Mouse (Mus musculus) c-Kit-negative CD71-positive TER-119-positive erythroid progenitor cells, embryonic 14.5 days (primary cell): Measurements from ENCODE around the gene Hoxd8.

Source experiments
- DNase-seq: peaks from one replicate; pipeline ENCODE4 v3.0.0-alpha.2; 2013; ENCODE audit warnings: low read depth, low spot score

Gene Hoxd8

DNA sequence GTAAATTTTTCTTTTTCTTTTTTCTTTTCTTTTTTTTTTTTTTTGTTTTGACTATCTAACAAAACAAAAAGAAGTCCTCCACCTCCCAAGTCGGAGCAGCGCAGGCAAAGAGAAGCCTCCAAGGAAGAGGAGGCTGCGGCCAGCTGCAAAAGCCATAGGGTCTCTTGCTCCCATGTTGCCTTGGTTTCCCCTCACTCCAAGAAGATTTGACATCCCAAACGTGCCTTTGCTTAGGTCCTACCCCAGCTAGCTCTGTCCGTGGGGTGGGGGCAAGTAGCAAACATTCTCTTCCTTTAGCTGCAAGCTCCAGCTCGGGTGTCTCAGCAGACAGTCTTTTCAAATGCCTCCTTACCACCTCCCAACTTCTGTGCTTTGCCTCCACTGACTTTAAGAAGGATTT is 29.4 kb downstream of the Hoxd8 start:
- DNase-seq: no peak

DNA sequence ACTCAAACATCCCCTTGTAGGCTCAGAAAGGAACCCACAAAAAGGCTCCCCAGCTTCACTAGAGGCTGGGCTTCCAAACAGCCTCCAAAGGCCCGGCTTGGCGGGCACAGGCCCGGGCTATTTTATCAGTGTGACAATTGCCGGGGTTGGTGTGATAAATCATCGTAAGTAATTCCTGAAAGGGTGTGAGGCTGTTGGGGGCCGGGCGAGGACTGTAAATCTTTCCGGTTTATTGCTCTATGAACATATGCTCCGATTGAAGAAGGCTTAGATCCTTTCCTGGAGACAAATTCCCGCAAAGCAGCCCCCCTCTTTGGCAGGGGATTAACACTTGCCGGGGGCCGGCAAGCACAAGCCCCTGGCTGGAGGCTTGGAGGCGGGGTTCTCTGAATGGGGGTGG is 30.0 kb downstream of the Hoxd8 start:
- DNase-seq: no peak

DNA sequence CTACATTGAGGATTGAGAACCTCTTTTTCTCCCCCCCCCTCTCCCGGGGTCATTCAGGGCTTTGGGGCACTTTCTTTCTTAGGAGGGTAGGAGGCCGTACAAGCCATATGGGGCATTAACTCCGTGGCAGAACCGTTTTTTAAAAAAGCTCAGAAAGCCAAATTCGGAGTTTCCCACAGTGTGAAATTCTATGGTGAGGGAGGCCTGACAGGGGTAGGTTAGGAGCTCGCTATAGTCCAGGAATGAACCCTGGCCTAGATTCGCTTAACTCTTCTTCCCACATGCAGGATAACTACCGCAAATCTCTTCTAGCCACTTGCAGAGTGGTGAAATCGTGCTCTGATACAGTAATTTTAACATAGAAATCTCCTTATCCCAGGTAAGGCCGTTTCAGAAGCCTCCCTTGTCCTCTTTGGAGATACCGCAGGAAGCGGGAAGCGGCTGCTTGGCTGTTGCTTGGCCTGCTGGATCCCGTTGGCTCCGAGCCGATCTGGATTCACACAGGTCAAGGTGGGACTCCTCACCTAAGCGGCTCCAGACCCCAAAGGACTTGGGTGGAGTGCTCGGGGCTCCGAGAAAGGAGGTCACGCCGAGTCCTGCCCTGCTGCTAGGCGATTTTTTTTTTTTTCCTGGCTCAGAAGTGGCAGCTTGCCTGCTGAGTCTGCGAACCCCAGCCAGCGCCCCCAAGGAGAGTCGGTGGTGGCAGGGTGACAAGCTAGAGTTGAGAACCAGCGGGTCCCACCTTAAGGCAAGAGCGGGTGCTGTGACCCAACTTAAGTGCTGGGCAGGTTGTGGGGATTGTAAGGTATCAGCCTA is 30.8 kb downstream of the Hoxd8 start:
- DNase-seq: no peak

DNA sequence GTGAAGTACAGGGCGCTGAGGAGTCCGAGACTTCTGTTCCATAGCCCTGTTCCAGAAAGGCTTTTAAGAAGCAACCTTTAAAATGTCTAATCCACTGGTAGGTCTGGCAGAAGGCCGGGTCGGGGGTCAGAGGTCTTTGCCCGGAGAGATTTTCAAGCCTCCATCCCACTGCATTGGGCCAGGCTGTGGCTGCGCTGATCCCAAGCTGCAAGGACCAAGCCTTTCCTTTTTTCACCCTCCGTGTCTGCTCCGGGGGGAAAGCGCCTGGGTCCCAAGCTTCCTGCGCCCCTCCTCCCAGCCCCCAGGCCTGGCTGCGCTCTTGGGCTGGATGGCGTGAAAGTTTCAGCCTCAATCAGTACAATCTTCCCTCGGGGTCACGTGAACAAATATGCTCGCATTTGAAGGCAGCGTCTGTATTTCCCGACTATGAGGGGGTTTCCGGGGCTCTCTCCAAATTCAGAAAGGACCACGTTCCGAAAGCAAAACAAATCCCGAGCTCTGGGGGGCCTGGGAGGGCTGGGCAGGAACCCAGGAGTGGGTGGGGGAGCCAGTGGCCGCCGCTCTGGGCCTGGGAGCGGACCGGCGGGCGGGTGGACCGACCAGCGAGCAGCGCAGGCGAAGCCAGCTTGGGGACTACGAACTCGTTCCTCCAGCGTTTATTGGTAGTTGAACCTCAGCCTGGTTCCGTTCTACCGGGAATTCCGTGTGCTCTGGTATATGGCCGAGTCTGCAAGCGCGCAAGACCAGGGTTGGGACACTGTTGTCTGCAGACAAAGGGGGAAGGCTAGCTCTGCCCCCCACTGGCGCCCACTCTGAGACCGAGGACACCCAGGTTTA is 31.7 kb downstream of the Hoxd8 start:
- DNase-seq: no peak

DNA sequence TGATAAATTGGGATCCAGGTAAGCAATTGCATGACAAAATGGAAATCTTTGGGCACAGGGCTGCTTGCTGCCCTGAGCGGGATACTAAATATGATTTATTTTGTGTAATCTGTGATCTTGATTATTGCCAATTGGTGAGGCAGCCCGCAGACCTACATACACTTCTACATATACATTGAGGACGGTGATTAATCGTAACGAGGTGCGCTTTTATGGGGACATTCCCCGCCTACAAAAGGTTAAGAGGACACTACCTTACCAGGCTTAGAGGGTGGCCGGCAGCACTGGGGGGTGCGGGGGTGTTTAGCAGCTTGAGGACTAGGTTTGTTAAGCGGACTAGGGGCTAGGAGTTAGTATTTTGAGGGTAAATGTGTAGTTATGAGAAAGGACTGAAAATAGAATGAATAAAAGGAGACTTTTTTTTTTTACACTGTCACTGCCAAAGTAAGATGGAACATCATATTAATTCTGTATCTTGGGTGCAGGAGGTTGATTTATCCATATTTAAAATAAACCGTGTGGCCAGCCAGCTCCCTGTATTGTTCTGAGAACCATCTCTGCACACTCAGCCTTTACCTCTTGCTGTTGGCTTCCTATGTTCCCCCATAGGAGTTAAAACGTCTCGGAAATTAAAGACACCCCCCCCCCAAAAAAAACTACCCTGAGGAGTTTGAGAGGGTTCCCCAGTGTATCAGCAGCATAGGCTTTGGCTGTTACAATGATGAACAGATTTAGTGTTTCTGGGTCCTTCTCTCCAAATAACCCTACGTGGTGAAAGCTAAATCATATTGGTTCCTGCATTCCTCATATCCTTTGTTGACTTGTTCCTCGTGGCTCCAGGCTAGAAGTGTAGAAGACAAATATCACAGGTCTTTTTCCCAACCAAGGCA is 32.5 kb downstream of the Hoxd8 start:
- no peak for DNase-seq

DNA sequence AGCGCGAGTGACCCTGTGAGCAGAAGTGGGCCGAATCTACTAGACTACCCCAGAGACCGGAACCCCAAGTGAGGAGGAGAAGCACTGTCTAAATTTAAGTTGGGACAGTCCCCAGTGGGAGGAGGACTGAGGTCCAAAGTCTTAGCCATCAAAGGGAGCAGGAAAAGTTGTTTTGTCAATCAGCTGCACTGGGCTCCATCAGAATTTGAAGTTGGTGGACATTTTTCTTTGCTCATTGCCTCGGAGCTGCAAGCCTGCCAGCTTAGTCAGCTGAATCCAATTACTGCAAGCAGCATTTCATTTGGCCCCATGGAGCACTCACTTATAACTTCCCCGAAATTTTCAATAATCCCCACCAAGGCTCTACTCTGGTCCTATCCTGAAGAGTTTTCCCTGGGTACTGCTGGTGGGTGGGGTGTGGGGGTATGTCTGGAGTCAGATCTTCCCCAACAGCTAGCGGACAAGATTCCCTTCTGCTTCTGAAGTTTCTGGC is 33.2 kb downstream of the Hoxd8 start:
- no peak for DNase-seq

DNA sequence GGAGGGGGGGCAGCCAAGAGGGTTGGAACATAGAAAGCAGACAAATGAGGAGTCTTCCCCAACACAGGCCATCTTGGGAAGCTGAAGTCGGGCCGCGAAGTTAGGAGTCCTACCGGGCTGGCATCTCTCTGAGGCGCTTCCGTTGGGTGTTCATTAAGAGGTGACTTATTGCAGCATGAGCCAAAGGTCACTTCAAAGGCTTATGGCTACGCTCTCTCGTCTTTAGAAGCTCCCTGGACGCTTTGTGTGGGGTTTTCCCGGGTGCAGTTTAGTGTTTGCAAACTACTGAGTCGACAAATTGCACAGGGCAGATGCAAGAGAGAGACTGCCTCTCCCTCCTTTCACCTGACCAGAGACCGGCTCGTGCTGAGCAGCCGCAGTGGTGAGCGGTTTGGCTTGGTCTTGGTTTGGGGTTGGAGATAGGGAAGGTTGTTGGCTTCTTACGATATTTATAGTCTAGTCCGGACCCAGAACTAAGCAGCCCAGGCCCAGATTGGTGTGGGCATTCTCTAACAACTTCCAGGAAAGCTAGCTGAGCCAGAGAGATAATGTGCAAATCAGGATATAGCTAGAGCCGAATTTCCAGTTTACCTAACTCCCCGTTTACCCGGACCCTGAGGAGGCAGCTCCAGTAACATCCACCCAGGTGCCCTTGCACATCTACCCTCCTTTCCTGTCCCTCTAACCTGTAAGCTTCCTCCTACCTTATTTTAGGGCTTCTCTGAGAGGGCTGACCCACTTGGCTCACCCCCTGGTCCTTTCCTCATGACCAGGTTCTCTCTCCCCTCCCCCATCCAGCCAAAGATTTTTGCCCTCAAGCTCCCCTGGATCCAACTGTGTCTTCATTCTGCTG is 34.4 kb downstream of the Hoxd8 start:
- DNase-seq: no peak

DNA sequence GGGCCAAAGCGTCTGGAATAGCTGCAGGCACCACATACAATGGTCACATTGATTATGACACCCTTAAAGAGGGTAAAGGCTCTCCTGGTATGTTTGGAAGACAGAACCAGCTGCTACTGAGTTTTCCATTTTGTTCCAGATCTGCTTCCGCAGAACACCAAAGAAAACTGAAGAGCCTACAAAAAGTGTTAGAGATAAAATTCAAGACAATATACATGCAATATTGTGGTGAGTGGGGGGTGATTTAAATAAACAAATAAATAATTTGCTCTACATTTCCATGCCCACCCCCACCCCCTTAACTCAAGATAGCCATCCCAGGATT is 35.0 kb downstream of the Hoxd8 start:
- no peak for DNase-seq

DNA sequence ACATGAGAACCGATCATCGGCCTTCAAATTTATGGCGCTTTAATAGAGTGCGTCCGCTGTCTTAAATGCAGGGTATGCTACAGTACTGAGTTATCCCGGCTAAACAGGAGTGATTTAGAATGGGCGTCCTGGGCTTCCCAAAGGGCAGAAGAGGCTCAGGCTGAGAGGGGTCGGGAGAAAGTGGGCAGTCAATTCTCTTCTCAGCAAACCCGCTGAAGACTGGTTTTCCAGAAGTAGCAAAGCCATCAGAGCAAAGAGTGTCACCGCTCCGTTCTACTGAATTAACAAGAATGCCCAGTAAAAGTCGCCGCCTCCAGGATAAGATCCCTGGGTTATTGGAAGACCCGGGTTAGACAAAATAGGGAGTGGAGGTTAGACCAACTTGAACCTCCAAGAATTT is 35.5 kb downstream of the Hoxd8 start:
- DNase-seq: no peak

DNA sequence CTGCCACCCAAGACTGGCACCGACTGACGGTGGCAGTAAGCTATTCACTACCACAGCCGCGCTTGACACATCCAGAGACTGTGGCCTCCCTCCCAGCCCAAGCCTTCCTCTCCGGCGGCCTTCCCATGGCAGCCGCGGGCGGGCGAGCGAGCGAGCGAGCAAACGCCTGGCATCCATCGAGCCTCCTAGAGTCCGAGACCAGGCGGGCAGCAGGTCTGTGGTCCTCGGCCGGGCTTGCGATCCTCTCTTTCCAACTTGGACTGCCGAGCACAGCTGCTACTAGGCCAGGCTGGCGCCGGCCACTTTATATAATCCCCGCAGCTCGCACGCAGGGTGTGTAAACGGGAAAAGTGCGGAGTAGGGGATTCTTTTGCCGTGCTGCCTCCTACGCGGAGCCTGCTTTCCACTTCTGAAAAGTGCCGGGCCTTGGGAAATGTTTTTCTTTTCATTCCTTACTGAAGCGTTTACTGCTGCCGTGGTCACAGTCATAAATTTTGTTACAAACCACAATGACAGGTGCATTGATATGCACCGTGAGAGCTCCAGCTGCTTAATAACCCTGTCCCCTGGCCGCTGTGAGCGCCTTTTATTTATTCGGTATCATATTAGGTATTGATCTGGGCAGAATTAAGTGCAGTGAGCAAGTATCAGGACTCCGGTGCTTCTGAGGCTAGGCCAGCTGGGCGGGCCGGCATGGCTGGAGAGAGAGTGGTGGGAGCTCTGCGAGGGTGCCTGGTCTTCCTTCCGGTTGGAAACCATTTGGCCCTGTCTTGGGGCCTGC is 36.1 kb downstream of the Hoxd8 start:
- no peak for DNase-seq

DNA sequence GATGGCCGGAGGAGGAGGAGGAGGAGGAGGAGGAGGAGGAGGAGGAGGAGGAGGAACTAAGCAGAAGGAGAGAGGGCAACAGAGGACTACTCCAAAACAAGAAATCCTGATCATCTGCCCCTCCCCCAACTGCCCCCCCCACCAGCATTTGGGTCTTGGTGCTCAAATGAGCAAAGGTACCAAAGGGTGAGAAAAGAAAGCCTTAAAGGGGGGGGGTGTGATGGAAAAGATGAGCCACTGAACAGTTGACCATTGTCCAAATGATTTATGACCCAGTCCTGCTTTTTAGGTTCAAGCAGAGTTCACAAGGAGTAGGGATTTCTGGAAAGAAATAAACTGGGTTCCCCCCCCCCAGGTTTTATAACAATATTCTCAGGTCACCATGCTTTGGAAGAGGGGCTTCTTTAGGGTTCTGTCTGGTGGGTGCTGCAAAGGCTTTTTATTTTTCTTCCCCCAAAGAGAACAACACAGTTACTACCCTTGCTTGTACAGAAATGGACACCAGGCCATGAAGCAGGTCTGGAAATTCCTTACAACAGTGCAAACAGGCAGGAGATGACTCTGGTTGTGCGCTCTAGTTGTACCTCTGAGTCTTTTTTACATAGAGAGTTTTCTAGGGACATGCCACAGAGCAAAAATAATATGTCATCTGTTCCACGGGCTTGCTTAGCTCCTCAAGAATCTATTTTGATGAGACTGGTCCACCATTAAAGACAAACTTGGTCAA is 37.0 kb downstream of the Hoxd8 start:
- no peak for DNase-seq

DNA sequence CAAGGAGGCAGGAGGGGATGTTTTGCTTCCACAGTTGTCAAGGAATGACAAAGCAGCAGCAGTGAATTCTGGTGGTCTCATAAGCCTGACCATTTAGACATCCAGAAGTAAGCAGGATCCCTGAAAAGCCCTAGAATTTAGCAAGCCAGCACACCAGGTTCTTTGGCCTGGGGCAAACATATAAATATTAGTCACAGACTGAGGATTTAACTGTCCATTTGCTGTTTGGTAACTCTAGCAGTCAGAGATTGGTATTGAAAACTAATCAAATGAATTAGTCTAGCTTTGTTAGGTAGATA is 37.5 kb downstream of the Hoxd8 start:
- no peak for DNase-seq

DNA sequence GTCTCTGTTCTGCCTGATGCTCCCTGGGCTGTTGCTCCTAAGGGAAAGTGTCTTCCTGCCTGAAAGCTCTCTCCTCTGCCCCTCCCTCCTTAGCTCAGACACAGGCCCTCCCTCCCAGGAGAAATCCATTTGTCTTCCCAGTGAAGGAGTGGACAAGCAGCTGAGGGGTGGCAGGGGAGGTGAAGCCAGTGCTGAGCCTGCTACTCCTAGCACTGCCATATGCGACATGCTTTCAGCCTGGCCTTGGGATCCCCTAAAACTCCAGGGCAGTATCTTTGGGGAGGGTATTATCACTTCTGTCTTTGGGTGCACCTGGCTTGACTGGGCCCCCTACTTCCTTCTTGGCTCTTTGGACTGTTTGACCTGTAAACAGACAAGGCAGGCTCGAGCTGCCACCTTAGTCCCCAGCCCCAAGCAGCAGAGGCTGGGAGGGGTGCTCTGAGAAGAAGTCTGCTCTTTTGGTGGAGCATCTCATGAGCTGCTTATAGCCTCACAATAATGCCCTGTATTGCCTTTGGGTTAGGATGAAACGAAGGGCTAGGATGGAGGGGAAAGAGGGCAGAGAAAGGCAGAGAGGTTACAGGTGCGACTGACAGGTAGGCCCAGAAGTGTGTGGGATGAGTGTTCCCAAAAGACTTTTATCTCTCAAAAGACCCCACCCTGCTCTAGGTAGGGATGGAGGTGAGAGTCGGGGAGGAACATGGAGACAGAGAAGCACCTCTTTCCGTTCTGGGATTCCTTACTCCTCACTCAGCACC is 41.3 kb downstream of the Hoxd8 start:
- DNase-seq: no peak

DNA sequence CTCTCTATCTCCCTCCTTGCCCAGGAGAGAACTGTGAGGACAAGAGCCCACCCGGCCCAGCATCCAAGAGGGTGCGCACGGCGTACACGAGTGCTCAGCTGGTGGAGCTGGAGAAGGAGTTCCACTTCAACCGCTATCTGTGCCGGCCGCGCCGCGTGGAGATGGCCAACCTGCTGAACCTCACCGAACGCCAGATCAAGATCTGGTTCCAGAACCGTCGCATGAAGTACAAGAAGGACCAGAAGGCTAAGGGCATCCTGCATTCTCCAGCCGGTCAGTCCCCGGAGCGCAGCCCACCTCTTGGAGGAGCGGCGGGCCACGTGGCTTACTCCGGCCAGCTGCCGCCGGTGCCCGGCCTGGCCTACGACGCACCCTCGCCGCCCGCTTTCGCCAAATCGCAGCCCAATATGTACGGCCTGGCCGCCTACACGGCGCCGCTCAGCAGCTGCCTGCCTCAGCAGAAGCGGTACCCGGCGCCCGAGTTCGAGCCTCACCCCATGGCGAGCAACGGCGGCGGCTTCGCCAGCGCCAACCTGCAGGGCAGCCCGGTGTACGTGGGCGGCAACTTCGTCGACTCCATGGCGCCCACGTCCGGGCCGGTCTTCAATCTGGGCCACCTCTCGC is 42.0 kb downstream of the Hoxd8 start:
- DNase-seq: no peak

DNA sequence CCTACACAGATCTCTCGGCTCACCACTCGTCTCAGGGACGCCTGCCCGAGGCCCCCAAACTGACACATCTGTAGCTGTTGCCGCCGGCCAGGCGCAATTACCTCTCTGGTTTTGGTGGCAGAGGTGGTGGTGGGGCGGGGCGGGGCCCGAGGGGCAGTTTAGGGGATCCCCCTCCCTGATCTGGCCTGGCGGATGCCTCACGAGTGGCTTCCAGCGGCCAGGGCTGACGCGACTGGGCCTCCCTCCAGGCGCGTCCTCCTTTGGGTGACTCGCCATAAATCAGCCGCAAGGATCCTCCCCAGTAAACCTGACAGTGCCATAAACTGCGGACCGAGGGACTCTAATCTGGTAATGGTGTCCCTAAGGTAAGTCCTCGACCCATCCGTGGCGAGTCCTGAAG is 42.6 kb downstream of the Hoxd8 start:
- DNase-seq: no peak

DNA sequence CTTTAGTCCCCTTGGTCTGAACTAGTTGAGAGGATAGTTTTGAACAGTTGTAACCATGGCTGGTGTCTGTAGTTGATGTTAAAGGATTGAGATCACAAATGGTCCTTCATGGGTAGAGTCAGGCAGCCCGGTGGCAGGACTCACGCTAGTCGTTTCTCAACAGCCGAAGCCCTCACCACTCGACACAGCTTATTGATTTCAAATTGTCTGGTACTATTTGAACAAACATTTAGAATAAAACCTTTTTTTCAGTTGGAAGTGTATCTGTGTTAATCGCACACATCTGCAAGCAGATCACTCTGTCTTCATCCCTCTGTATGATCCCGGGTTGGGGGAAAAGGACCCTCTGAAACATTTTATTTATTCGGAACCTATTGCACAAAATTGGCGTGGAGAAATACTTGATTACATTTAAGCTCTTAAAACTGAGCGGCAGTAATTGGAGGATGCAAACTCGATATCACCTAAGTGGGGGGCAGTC is 43.3 kb downstream of the Hoxd8 start:
- no peak for DNase-seq

DNA sequence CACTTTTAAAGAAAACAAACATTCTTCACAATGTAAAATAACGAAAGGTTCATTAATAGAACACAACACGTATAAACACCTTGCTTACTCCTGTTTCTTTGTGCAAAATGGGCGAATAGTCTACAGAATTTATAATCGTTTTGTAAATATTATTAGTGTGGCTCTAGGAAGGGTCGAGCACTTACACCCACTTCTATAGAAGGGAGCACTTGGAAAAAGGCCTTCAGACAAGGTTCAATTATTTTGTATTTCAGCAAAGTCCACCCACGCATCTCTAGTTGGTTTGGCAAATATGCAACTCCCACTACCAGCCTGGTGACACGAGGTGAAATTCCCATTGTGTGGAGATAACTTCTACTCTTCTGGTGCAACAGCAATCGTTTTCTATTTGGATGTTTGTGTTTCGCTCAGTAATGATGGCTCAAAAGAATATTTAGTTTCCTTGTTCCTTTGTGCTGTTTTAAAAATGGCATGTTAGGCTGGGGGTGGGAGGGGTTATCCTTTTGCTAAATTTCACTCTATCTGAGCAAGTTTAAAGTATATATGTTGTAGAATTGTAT is 44.1 kb downstream of the Hoxd8 start:
- DNase-seq: no peak
